Mouse (Mus musculus): Measurements from ENCODE around the gene Ano10. TPM values are rescaled to one million over a fixed set of nuclear protein-coding genes. Genes with fewer than 3 reads are reported as not detected.

Ano10 gene
- 50.8 and 56.9 TPM in 2 replicates for polyA plus RNA-seq (2016; fragmentation: Nextera tagmentation; extraction: Ambion mirVana)

GRCm38 (mm10) chr9:122294242-122294881 lies at the start of gene Ano10:
Gene Ano10, minus strand, starts transcription at chr9:122294423.
- Histone ChIP-seq H3K9ac (peak within 1 kb of the TSS; percentile 88), H3K4me2 (replicated peaks) (peak within 1 kb of the TSS; percentile 69), H3K9me3 (no peaks in the 10 kb centered on the region), H3K4me3 (peak within 1 kb of the TSS; percentile 69), H3K27me3 (replicated peaks) (no peaks in the 10 kb centered on the region), H3K4me1 (0 out of 2 replicates have a peak, but pooled peaks cover 5% of the 10 kb centered on the region), H3K36me3 (no peaks in the 10 kb centered on the region), H3K27ac (peak within 1 kb of the TSS; percentile 20; the same call in 1 of the 2 replicates)
- ATAC-seq (ENCODE audit: low FRiP score, low read depth) = peak; percentile 95
- WGBS = under 1% methylated on average over 51 of the region's 51 CpGs

GRCm38 (mm10) chr9:122343399-122343798 lies 49.2 kb upstream of the Ano10 start:
- H3K36me3 ChIP-seq = no peaks in the 10 kb centered on the region
- H3K9ac ChIP-seq = no peak overlapping the region
- ATAC-seq (ENCODE audit: low FRiP score, low read depth) = no peak
- H3K4me1 ChIP-seq = no peaks in the 10 kb centered on the region
- no peaks in the 10 kb centered on the region for H3K27me3 ChIP-seq (replicated peaks)
- 84% methylated on average over 7 of the region's 7 CpGs for WGBS
- no peaks in the 10 kb centered on the region for H3K9me3 ChIP-seq
- no peak overlapping the region for H3K4me3 ChIP-seq
- H3K27ac ChIP-seq = no peak overlapping the region
- no peak overlapping the region for H3K4me2 ChIP-seq (replicated peaks)

- Histone ChIP-seq H3K9ac (no peak overlapping the region), H3K27me3 (replicated peaks) (no peaks in the 10 kb centered on the region), H3K4me2 (replicated peaks) (no peak overlapping the region), H3K4me1 (peaks cover 3% of the 10 kb centered on the region; the same call in 1 of the 2 replicates), H3K36me3 (no peaks in the 10 kb centered on the region), H3K9me3 (no peaks in the 10 kb centered on the region), H3K27ac (no peak overlapping the region), H3K4me3 (no peak overlapping the region)
- no peak for ATAC-seq (ENCODE audit: low FRiP score, low read depth)
- WGBS = 65% methylated on average over 5 of the region's 5 CpGs
These were observed 45.7 kb upstream of the Ano10 start for GRCm38 (mm10) chr9:122339972-122340371.

- no peak overlapping the region for H3K27ac ChIP-seq
- H3K27me3 ChIP-seq (replicated peaks) = no peaks in the 10 kb centered on the region
- WGBS = 56% methylated on average over 8 of the region's 8 CpGs
- no peaks in the 10 kb centered on the region for H3K36me3 ChIP-seq
- ATAC-seq (ENCODE audit: low FRiP score, low read depth) = no peak
- no peak overlapping the region for H3K9ac ChIP-seq
- peaks cover 3% of the 10 kb centered on the region; the same call in 1 of the 2 replicates for H3K4me1 ChIP-seq
- H3K4me2 ChIP-seq (replicated peaks) = no peak overlapping the region
- H3K9me3 ChIP-seq = no peaks in the 10 kb centered on the region
- H3K4me3 ChIP-seq = no peak overlapping the region
These were observed 43.3 kb upstream of the Ano10 start for GRCm38 (mm10) chr9:122337510-122337931.

- WGBS = 79% methylated on average over 2 of the region's 2 CpGs
- no peaks in the 10 kb centered on the region for H3K36me3 ChIP-seq
- ATAC-seq (ENCODE audit: low FRiP score, low read depth) = no peak
These were observed 42.5 kb upstream of the Ano10 start for GRCm38 (mm10) chr9:122336677-122337076.

GRCm38 (mm10) chr9:122328199-122328598 lies 34.0 kb upstream of the Ano10 start:
- no peak overlapping the region for H3K4me3 ChIP-seq
- H3K4me2 ChIP-seq (replicated peaks) = no peak overlapping the region
- no peak overlapping the region for H3K9ac ChIP-seq
- no peak overlapping the region for H3K27ac ChIP-seq
- no peak for ATAC-seq (ENCODE audit: low FRiP score, low read depth)
- WGBS = 73% methylated on average over 3 of the region's 3 CpGs
- H3K4me1 ChIP-seq = no peaks in the 10 kb centered on the region
- H3K9me3 ChIP-seq = no peaks in the 10 kb centered on the region
- H3K27me3 ChIP-seq (replicated peaks) = no peaks in the 10 kb centered on the region
- H3K36me3 ChIP-seq = no peaks in the 10 kb centered on the region

More at GRCm38 (mm10) chr9:122336677-122337076, 42.5 kb upstream of the Ano10 start:
- no peak overlapping the region for H3K27ac ChIP-seq
- H3K4me2 ChIP-seq (replicated peaks) = no peak overlapping the region
- no peak overlapping the region for H3K4me3 ChIP-seq
- H3K9ac ChIP-seq = no peak overlapping the region
- no peaks in the 10 kb centered on the region for H3K27me3 ChIP-seq (replicated peaks)
- peaks cover 3% of the 10 kb centered on the region; the same call in 1 of the 2 replicates for H3K4me1 ChIP-seq
- no peaks in the 10 kb centered on the region for H3K9me3 ChIP-seq

GRCm38 (mm10) chr9:122325996-122326395 lies 31.8 kb upstream of the Ano10 start:
- Histone ChIP-seq H3K9ac (no peak overlapping the region), H3K27me3 (replicated peaks) (no peaks in the 10 kb centered on the region), H3K4me1 (no peaks in the 10 kb centered on the region), H3K27ac (no peak overlapping the region), H3K9me3 (no peaks in the 10 kb centered on the region), H3K36me3 (no peaks in the 10 kb centered on the region), H3K4me3 (no peak overlapping the region), H3K4me2 (replicated peaks) (no peak overlapping the region)
- 92% methylated on average over 1 of the region's 1 CpGs for WGBS
- ATAC-seq (ENCODE audit: low FRiP score, low read depth) = no peak

- no peak for ATAC-seq (ENCODE audit: low FRiP score, low read depth)
- no peaks in the 10 kb centered on the region for H3K36me3 ChIP-seq
- H3K9ac ChIP-seq = no peak overlapping the region
- no peak overlapping the region for H3K4me3 ChIP-seq
- 76% methylated on average over 3 of the region's 3 CpGs for WGBS
- H3K9me3 ChIP-seq = no peaks in the 10 kb centered on the region
- H3K27ac ChIP-seq = no peak overlapping the region
- no peaks in the 10 kb centered on the region for H3K27me3 ChIP-seq (replicated peaks)
- no peak overlapping the region for H3K4me2 ChIP-seq (replicated peaks)
- no peaks in the 10 kb centered on the region for H3K4me1 ChIP-seq
These were observed 28.1 kb upstream of the Ano10 start for GRCm38 (mm10) chr9:122322356-122322755.

- Histone ChIP-seq H3K4me1 (no peaks in the 10 kb centered on the region), H3K27ac (no peak overlapping the region), H3K9ac (no peak overlapping the region), H3K4me2 (replicated peaks) (no peak overlapping the region), H3K36me3 (no peaks in the 10 kb centered on the region), H3K9me3 (no peaks in the 10 kb centered on the region), H3K27me3 (replicated peaks) (no peaks in the 10 kb centered on the region), H3K4me3 (no peak overlapping the region)
- 90% methylated on average over 4 of the region's 4 CpGs for WGBS
- no peak for ATAC-seq (ENCODE audit: low FRiP score, low read depth)
These were observed 26.4 kb upstream of the Ano10 start for GRCm38 (mm10) chr9:122320626-122321025.

GRCm38 (mm10) chr9:122316562-122316961 lies 22.3 kb upstream of the Ano10 start:
- 91% methylated on average over 7 of the region's 7 CpGs for WGBS
- no peaks in the 10 kb centered on the region for H3K9me3 ChIP-seq
- H3K9ac ChIP-seq = no peak overlapping the region
- H3K27me3 ChIP-seq (replicated peaks) = no peaks in the 10 kb centered on the region
- no peaks in the 10 kb centered on the region for H3K36me3 ChIP-seq
- H3K4me2 ChIP-seq (replicated peaks) = no peak overlapping the region
- no peak for ATAC-seq (ENCODE audit: low FRiP score, low read depth)
- no peak overlapping the region for H3K4me3 ChIP-seq
- H3K27ac ChIP-seq = no peak overlapping the region
- no peaks in the 10 kb centered on the region for H3K4me1 ChIP-seq

- Histone ChIP-seq H3K4me2 (replicated peaks) (no peak overlapping the region), H3K27ac (no peak overlapping the region), H3K9me3 (no peaks in the 10 kb centered on the region), H3K4me3 (no peak overlapping the region), H3K4me1 (no peaks in the 10 kb centered on the region), H3K27me3 (replicated peaks) (no peaks in the 10 kb centered on the region), H3K9ac (no peak overlapping the region), H3K36me3 (no peaks in the 10 kb centered on the region)
- ATAC-seq (ENCODE audit: low FRiP score, low read depth) = no peak
- WGBS = 46% methylated on average over 11 of the region's 11 CpGs
These were observed 21.3 kb upstream of the Ano10 start for GRCm38 (mm10) chr9:122315501-122315900.

- Histone ChIP-seq H3K4me1 (no peaks in the 10 kb centered on the region), H3K4me2 (replicated peaks) (no peak overlapping the region), H3K36me3 (no peaks in the 10 kb centered on the region), H3K27me3 (replicated peaks) (no peaks in the 10 kb centered on the region), H3K9ac (no peak overlapping the region), H3K27ac (no peak overlapping the region), H3K9me3 (no peaks in the 10 kb centered on the region), H3K4me3 (no peak overlapping the region)
- ATAC-seq (ENCODE audit: low FRiP score, low read depth) = no peak
- WGBS = 42% methylated on average over 4 of the region's 4 CpGs
These were observed 20.7 kb upstream of the Ano10 start for GRCm38 (mm10) chr9:122314942-122315341.

- no peak overlapping the region for H3K4me2 ChIP-seq (replicated peaks)
- H3K4me1 ChIP-seq = no peaks in the 10 kb centered on the region
- H3K9me3 ChIP-seq = no peaks in the 10 kb centered on the region
- no peak for ATAC-seq (ENCODE audit: low FRiP score, low read depth)
- H3K27ac ChIP-seq = no peak overlapping the region
- WGBS = 85% methylated on average over 6 of the region's 6 CpGs
- H3K9ac ChIP-seq = no peak overlapping the region
- no peaks in the 10 kb centered on the region for H3K36me3 ChIP-seq
- H3K27me3 ChIP-seq (replicated peaks) = no peaks in the 10 kb centered on the region
- no peak overlapping the region for H3K4me3 ChIP-seq
These were observed 20.2 kb upstream of the Ano10 start for GRCm38 (mm10) chr9:122314386-122314785.

Data from neural tube, embryonic 12.5 days (tissue).